Mouse (Mus musculus) CH12.LX (cell line): ENCODE measurements around the gene Slc24a2. TPM values are rescaled to one million over a fixed set of nuclear protein-coding genes. Genes with fewer than 3 reads are reported as not detected.

Source experiments
- DNase-seq: peaks from one replicate; pipeline ENCODE4 v3.0.0-alpha.2; 2013; ENCODE audit errors: extremely low read depth
- H3K27ac ChIP-seq: 2 replicates; pipeline ENCODE4 v1.5.1; 2012; ENCODE audit warnings: low read depth, mild to moderate bottlenecking, control low read depth, moderate library complexity; ENCODE audit not compliant: insufficient read depth
- H3K27me3 ChIP-seq: replicated peaks from 2 replicates; pipeline ENCODE3; 2012; ENCODE audit warnings: inconsistent platforms
- H3K36me3 ChIP-seq, 2 experiments: replicated peaks in 1 of 2; 2 replicates each; pipeline versions ENCODE3 to v1.6.1; 2012; ENCODE audit warnings: inconsistent platforms in 1 of 2, low read length in 1 of 2, mild to moderate bottlenecking in 1 of 2, mixed read lengths in 1 of 2, moderate library complexity in 1 of 2; ENCODE audit not compliant: control insufficient read depth in 1 of 2, insufficient read depth in 1 of 2
- H3K4me1 ChIP-seq, 2 experiments: 2 replicates each; pipeline ENCODE4 v1.6.1; 2012; ENCODE audit warnings: inconsistent platforms in 1 of 2, moderate library complexity in 1 of 2; ENCODE audit not compliant: insufficient read depth in 2 of 2, control insufficient read depth in 1 of 2
- H3K4me2 ChIP-seq: 2 replicates; pipeline ENCODE4 v1.6.1; 2012; ENCODE audit warnings: low read depth, mild to moderate bottlenecking, control low read depth; ENCODE audit not compliant: poor library complexity, insufficient read depth, severe bottlenecking
- H3K4me3 ChIP-seq, 3 experiments: fragments of 150-350 bp in 1 of 3; sonication (generic) in 1 of 3; replicated peaks in 1 of 3; 2 replicates each; pipeline versions ENCODE3 to v1.5.1; 2011 to 2012; ENCODE audit warnings: low read depth in 2 of 3, low read length in 2 of 3, mild to moderate bottlenecking in 2 of 3, moderate library complexity in 2 of 3, control low read depth in 1 of 3, improper control_type of control experiment in 1 of 3, inconsistent platforms in 1 of 3, mixed read lengths in 1 of 3; ENCODE audit not compliant: poor library complexity in 1 of 3
- H3K79me2 ChIP-seq: replicated peaks from 2 replicates; pipeline ENCODE4 v1.6.1; 2012; ENCODE audit warnings: mild to moderate bottlenecking, moderate library complexity; ENCODE audit not compliant: control insufficient read depth, poor library complexity, insufficient read depth, severe bottlenecking; ENCODE audit errors: extremely low read depth
- H3K9ac ChIP-seq: 2 replicates; pipeline ENCODE4 v1.6.1; 2012; ENCODE audit warnings: low read depth, mild to moderate bottlenecking, control low read depth, moderate library complexity; ENCODE audit not compliant: insufficient read depth
- H3K9me3 ChIP-seq: replicated peaks from 2 replicates; pipeline ENCODE3; 2012; ENCODE audit warnings: low read length, inconsistent platforms, mixed read lengths
- ELF1 ChIP-seq: IDR thresholded peaks from 2 replicates; pipeline ENCODE4 v1.6.1; 2014; ENCODE audit warnings: low read depth, mild to moderate bottlenecking, inconsistent platforms, low read length, improper control_type of control experiment
- ETS1 ChIP-seq: conservative IDR thresholded peaks from 2 replicates; pipeline ENCODE4 v1.6.1; 2012; ENCODE audit warnings: low read depth, mild to moderate bottlenecking, inconsistent platforms, low read length, improper control_type of control experiment, moderate library complexity
- KAT2A ChIP-seq: IDR thresholded peaks from 2 replicates; pipeline ENCODE4 v1.6.1; 2012; ENCODE audit warnings: low read length, improper control_type of control experiment, inconsistent platforms; ENCODE audit not compliant: insufficient replicate concordance
- MYC ChIP-seq: IDR thresholded peaks from 2 replicates; pipeline ENCODE4 v1.6.1; 2011; ENCODE audit warnings: low read depth, mild to moderate bottlenecking, improper control_type of control experiment, low read length
- PAX5 ChIP-seq: IDR thresholded peaks from 2 replicates; pipeline ENCODE4 v1.6.1; 2012; ENCODE audit warnings: low read length, inconsistent platforms, mixed read lengths
- POLR2AphosphoS2 ChIP-seq: IDR thresholded peaks from 2 replicates; pipeline ENCODE4 v1.6.1; 2011; ENCODE audit warnings: low read depth, low read length, improper control_type of control experiment
- RAD21 ChIP-seq: IDR thresholded peaks from 2 replicates; pipeline ENCODE4 v1.6.1; 2011; ENCODE audit warnings: low read depth, mild to moderate bottlenecking, low read length, improper control_type of control experiment, moderate library complexity
- TBP ChIP-seq: conservative IDR thresholded peaks from 2 replicates; pipeline ENCODE4 v1.6.1; 2011; ENCODE audit warnings: low read depth, low read length, improper control_type of control experiment
- USF1 ChIP-seq: IDR thresholded peaks from 2 replicates; pipeline ENCODE4 v1.6.1; 2014; ENCODE audit warnings: low read depth, mild to moderate bottlenecking, inconsistent platforms, low read length, improper control_type of control experiment
- ZKSCAN1 ChIP-seq: IDR thresholded peaks from 2 replicates; pipeline ENCODE4 v1.6.1; 2012; ENCODE audit warnings: low read depth, inconsistent platforms, low read length, improper control_type of control experiment, borderline replicate concordance
- ZMIZ1 ChIP-seq: IDR thresholded peaks from 2 replicates; pipeline ENCODE4 v1.6.1; 2012; ENCODE audit warnings: low read depth, mild to moderate bottlenecking, inconsistent platforms, low read length, improper control_type of control experiment
- ZNF384 ChIP-seq: IDR thresholded peaks from 2 replicates; pipeline ENCODE4 v1.6.1; 2012; ENCODE audit warnings: low read depth, low read length, improper control_type of control experiment, inconsistent platforms
- dilution Hi-C: fragments of 300-500 bp; cut with MboI; formaldehyde crosslinking; loops from 2 replicates; pipeline ENCODE4 v1.14.3; 2020; ENCODE audit warnings: low sequenced_read_pairs; ENCODE audit not compliant: extremely low pct_unique_long_range_greater_than_20kb, extremely low pct_ligation_motif_present
- in situ Hi-C: fragments of 300-500 bp; cut with MboI; formaldehyde crosslinking; loops from 3 replicates; pipeline ENCODE4 v1.14.3; 2019; ENCODE audit warnings: low sequenced_read_pairs, low pct_ligation_motif_present, low pct_unique_long_range_greater_than_20kb, mixed read lengths
- polyA plus RNA-seq: library from polyadenylated mRNA; unstranded; fragments of >175 nt; gene quantifications from 2 replicates; pipeline ENCODE4 v1.2.1, GENCODE M21; 2012; ENCODE audit warnings: low read depth; ENCODE audit not compliant: insufficient read length
- total RNA-seq, 2 experiments: library from RNA; depleted of rRNA; stranded (reverse); fragments of 300-350 nt in 1 of 2; fragments of >200 nt in 1 of 2; gene quantifications; 2 replicates each; pipeline ENCODE4 v1.2.3; 2012 to 2014

Slc24a2 gene
- total and polyA plus RNA-seq, 3 experiments: not detected

DNA sequence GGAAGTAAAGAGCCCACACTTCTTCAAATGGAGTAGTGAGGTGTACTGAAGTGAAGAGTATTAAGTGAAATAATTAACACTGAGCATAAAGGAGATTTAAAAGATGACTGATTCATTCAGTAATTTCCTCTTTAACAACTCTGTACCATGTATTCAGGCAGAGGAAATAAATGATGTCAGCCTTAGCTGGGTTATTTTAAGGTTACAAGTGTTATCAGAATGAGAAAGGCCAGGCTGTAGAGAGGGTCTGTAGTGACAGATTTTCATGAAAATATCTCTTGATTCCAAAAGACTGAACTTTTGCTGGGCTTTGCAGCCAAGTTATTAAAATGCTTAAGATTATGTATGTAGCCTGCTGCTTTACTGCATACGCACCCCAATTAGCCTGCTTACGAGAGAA is 80.7 kb downstream of the Slc24a2 start:
- in situ Hi-C loops: no loop called here
- H3K9me3 ChIP-seq: no peaks in the 10 kb centered on the region
- TF ChIP-seq ZMIZ1 (no peak), MYC (no peak)
- TF ChIP-seq, all 38 proteins: peak for 0
- H3K4me1 ChIP-seq: no peaks in the 10 kb centered on the region
- no peak overlapping the region for H3K4me2 ChIP-seq
- H3K79me2 ChIP-seq: no peaks in the 10 kb centered on the region
- H3K36me3 ChIP-seq: no peaks in the 10 kb centered on the region
- H3K27ac ChIP-seq: no peak overlapping the region
- dilution Hi-C loops: no loop called here
- H3K4me3 ChIP-seq: no peak overlapping the region
- no peaks in the 10 kb centered on the region for H3K27me3 ChIP-seq
- DNase-seq: no peak
- no peak overlapping the region for H3K9ac ChIP-seq

DNA sequence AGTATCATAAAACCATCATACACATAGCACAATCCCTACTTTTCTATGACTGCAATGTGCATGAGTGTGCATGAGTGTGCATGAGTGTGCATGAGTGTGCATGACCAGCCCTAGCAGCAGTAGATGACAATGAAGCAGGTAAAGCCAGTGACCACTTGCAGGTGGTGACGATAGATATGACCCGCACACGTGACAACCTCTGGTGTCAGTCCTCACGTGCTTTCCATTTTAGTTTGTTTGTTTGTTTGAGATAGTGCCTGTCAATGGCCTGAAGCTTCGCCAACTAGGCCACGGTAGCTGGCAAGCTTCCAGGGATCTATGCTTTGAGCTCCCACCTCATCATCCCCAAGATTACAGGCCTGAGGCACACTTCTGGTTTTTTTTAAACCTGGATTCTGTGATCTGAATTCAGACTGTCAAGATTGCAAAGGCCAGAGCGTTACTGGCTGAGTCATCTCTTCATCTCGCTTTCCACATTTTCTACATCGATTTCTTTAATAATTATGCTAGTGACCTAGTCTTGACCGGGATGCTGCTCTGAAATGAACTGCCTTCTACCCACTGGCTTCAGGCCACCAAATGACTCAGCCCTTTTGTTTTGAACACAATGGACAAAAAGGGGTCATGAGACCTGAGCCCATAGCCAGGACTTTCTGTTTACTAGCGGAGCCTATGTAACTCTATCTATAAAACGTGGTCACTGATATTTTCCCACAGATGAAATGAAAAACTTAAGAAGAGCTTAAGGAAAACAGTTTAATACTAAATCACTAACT is 88.5 kb downstream of the Slc24a2 start:
- Histone ChIP-seq H3K27ac (no peak overlapping the region), H3K9me3 (no peaks in the 10 kb centered on the region), H3K79me2 (no peaks in the 10 kb centered on the region), H3K4me1 (no peaks in the 10 kb centered on the region), H3K27me3 (no peaks in the 10 kb centered on the region), H3K9ac (no peak overlapping the region), H3K36me3 (no peaks in the 10 kb centered on the region), H3K4me3 (no peak overlapping the region), H3K4me2 (no peak overlapping the region)
- in situ Hi-C loops: no loop called here
- DNase-seq: no peak
- dilution Hi-C loops: no loop called here
- TF ChIP-seq MYC: no peak
- TF ChIP-seq USF1: no peak

- Histone ChIP-seq H3K9ac (no peak overlapping the region), H3K36me3 (no peaks in the 10 kb centered on the region), H3K27me3 (no peaks in the 10 kb centered on the region), H3K9me3 (no peaks in the 10 kb centered on the region), H3K4me1 (no peaks in the 10 kb centered on the region), H3K27ac (no peak overlapping the region), H3K4me3 (no peak overlapping the region), H3K4me2 (no peak overlapping the region), H3K79me2 (no peaks in the 10 kb centered on the region)
- TF ChIP-seq ZNF384 (no peak), ETS1 (no peak), TBP (no peak), RAD21 (no peak), ZKSCAN1 (no peak), POLR2AphosphoS2 (no peak), ELF1 (no peak), KAT2A (no peak), PAX5 (no peak), MYC (no peak)
- no peak for DNase-seq
- dilution Hi-C loops (no loop called here), in situ Hi-C loops (no loop called here)
These were observed 89.4 kb downstream of the Slc24a2 start for GRCm38 (mm10) chr4:87140901-87141300.
